Mouse (Mus musculus): ENCODE data around the gene Tmem256.

Tmem256 gene

GRCm38 (mm10) chr11:69815155-69815554 is 23.2 kb upstream of the Tmem256 start, which contains the start of gene Gm39566:
TSS of gene Gm39566 (minus strand) at chr11:69815298.
- no peak for DNase-seq (ENCODE audit: low spot score in 2 of 2)

- no peak for DNase-seq (ENCODE audit: low spot score in 2 of 2)
Observed at GRCm38 (mm10) chr11:69816520-69816919, 21.8 kb upstream of the Tmem256 start.

GRCm38 (mm10) chr11:69818365-69818764 is 19.9 kb upstream of the Tmem256 start, which contains the start of gene Spem2:
TSS of gene Spem2 (minus strand) at chr11:69818465.
- DNase-seq (ENCODE audit: low spot score in 2 of 2), result no peak

GRCm38 (mm10) chr11:69818871-69819270 is 19.4 kb upstream of the Tmem256 start:
- no peak for DNase-seq (ENCODE audit: low spot score in 2 of 2)

GRCm38 (mm10) chr11:69822080-69822479 is 16.2 kb upstream of the Tmem256 start, which contains the start of gene Spem1:
TSS of gene Spem1 (minus strand) at chr11:69822180.
- DNase-seq (ENCODE audit: low spot score in 2 of 2), result no peak

GRCm38 (mm10) chr11:69823456-69823855 is 14.9 kb upstream of the Tmem256 start:
- no peak for DNase-seq (ENCODE audit: low spot score in 2 of 2)

- no peak for DNase-seq (ENCODE audit: low spot score in 2 of 2)
Observed at GRCm38 (mm10) chr11:69828832-69829231, 9.5 kb upstream of the Tmem256 start.

- no peak for DNase-seq (ENCODE audit: low spot score in 2 of 2)
Observed at GRCm38 (mm10) chr11:69833554-69833953, 4.8 kb upstream of the Tmem256 start.

GRCm38 (mm10) chr11:69834001-69834549 is 4.2 kb upstream of the Tmem256 start:
- DNase-seq (ENCODE audit: low spot score in 2 of 2), result peak; percentile 52 to 54

GRCm38 (mm10) chr11:69835326-69835965 is 2.9 kb upstream of the Tmem256 start:
- no peak for DNase-seq (ENCODE audit: low spot score in 2 of 2)

GRCm38 (mm10) chr11:69835966-69836335 is 2.4 kb upstream of the Tmem256 start:
- DNase-seq (ENCODE audit: low spot score in 2 of 2), result no peak

- no peak for DNase-seq (ENCODE audit: low spot score in 2 of 2)
Observed at GRCm38 (mm10) chr11:69836703-69837576, 1.4 kb upstream of the Tmem256 start.

- DNase-seq (ENCODE audit: low spot score in 2 of 2), result no peak
Observed at GRCm38 (mm10) chr11:69837604-69837951, 736 bp upstream of the Tmem256 start, which contains the start of gene Nlgn2. TSS of gene Nlgn2 (minus strand) at chr11:69837784.

- no peak for DNase-seq (ENCODE audit: low spot score in 2 of 2)
Observed at GRCm38 (mm10) chr11:69838714-69839104, 395 bp downstream of the Tmem256 start.

GRCm38 (mm10) chr11:69846198-69846680 is 7.9 kb downstream of the Tmem256 start, which contains the start of gene Plscr3:
TSS of gene Plscr3 (plus strand) at chr11:69846376.
- DNase-seq (ENCODE audit: low spot score in 2 of 2), result peak; percentile 88 to 92

- no peak for DNase-seq (ENCODE audit: low spot score in 2 of 2)
Observed at GRCm38 (mm10) chr11:69846738-69847688, 8.7 kb downstream of the Tmem256 start.

- DNase-seq (ENCODE audit: low spot score in 2 of 2), result no peak
Observed at GRCm38 (mm10) chr11:69848021-69848420, 9.7 kb downstream of the Tmem256 start.

GRCm38 (mm10) chr11:69849128-69849527 is 10.8 kb downstream of the Tmem256 start:
- DNase-seq (ENCODE audit: low spot score in 2 of 2), result no peak

- DNase-seq (ENCODE audit: low spot score in 2 of 2), result no peak
Observed at GRCm38 (mm10) chr11:69849884-69850283, 11.6 kb downstream of the Tmem256 start.

- DNase-seq (ENCODE audit: low spot score in 2 of 2), result no peak
Observed at GRCm38 (mm10) chr11:69850754-69851153, 12.4 kb downstream of the Tmem256 start.

- peak; percentile 71 to 82 for DNase-seq (ENCODE audit: low spot score in 2 of 2)
Observed at GRCm38 (mm10) chr11:69853994-69854393, 15.7 kb downstream of the Tmem256 start.

All from spleen, postnatal 36 days (tissue).